Mouse (Mus musculus) E14TG2a.4 (cell line): ENCODE measurements around the gene Cxcl12.

ENCODE experiments used
- H3K27me3 ChIP-seq: 2 replicates; pipeline ENCODE4 v1.6.1; 2014; ENCODE audit warnings: low read length, control low read depth; ENCODE audit not compliant: insufficient read depth
- H3K36me3 ChIP-seq: 2 replicates; pipeline ENCODE4 v1.6.1; 2014; ENCODE audit warnings: low read length, control low read depth; ENCODE audit not compliant: insufficient read depth
- H3K4me1 ChIP-seq: replicated peaks from 2 replicates; pipeline ENCODE4 v1.6.1; 2014; ENCODE audit warnings: low read depth, low read length, control low read depth
- H3K4me3 ChIP-seq: replicated peaks from 2 replicates; pipeline ENCODE4 v1.5.1; 2014; ENCODE audit warnings: mild to moderate bottlenecking, low read length
- H3K9me3 ChIP-seq: 2 replicates; pipeline ENCODE4 v1.6.1; 2014; ENCODE audit warnings: low read length, control low read depth
- CTCF ChIP-seq: conservative IDR thresholded peaks from 2 replicates; pipeline ENCODE4 v1.5.1; 2014; ENCODE audit warnings: low read length
- NANOG ChIP-seq: IDR thresholded peaks from 2 replicates; pipeline ENCODE4 v1.6.1; 2014; ENCODE audit warnings: borderline replicate concordance, low read length, mixed read lengths
- POU5F1 ChIP-seq: IDR thresholded peaks from 2 replicates; pipeline ENCODE4 v1.6.1; 2014; ENCODE audit warnings: low read length, borderline replicate concordance

Cxcl12 gene

DNA sequence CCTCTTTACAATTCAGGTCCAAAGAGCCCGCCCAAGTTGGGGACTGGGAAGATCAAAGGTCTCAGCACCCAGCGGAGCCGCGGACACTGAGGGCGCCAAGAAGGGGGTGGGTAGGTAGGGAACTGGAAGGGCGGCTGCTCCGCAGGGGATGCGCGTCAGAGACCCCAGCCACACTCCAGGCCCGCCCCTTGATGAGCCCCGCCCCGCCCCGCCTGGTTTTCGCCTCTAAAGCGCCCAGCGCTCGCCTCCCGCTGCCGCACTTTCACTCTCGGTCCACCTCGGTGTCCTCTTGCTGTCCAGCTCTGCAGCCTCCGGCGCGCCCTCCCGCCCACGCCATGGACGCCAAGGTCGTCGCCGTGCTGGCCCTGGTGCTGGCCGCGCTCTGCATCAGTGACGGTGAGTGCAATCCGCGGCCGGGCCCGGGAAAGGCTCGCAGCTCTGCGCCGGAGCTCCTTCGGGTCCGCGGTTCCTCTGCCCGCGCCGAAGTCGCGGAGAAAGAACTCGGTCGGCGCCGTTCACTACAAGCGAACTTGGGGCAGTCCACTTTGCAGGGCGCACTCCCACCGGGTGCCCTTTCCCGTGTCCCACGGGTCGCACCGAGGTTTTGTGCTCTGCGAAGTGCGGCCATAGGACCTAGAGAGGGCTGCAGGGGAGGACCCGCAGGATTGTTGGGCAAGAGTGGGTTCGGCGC is at the start of gene Cxcl12:
TSS of gene Cxcl12 (plus strand) at position 215 of the 691 bp plus-strand sequence.
- Histone ChIP-seq H3K9me3 (peaks cover 21% of the 10 kb centered on the region), H3K36me3 (no peaks in the 10 kb centered on the region), H3K4me1 (peaks cover 40% of the 10 kb centered on the region), H3K4me3 (peak within 1 kb of the TSS; percentile 78), H3K27me3 (peaks cover 70% of the 10 kb centered on the region)
- TF ChIP-seq NANOG = no peak
- TF ChIP-seq POU5F1 = no peak
- TF ChIP-seq CTCF = no peak

DNA sequence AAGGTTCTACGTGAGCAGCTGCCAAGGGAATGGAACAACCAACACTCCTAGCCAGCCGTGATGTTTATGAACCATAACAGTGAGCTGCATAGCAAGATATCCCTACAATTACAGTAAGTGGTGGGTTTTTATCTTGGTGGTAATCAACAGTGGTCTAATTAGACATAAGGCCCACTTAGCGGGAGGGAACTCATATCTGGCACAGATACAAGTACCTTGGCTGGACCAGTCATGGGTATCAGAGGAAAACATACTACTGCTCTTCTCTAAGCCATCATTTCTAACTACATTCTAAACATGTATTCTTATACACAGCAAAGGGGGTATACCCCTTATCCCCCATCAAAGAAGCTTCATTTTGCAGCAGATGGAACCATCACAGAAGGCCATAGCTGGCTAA is 46.3 kb upstream of the Cxcl12 start:
- Histone ChIP-seq H3K9me3 (no peaks in the 10 kb centered on the region), H3K4me1 (no peaks in the 10 kb centered on the region), H3K27me3 (no peaks in the 10 kb centered on the region), H3K36me3 (no peaks in the 10 kb centered on the region), H3K4me3 (no peak overlapping the region)
- TF ChIP-seq NANOG (no peak), CTCF (no peak), POU5F1 (no peak)

- TF ChIP-seq POU5F1 (no peak), CTCF (no peak), NANOG (no peak)
- no peaks in the 10 kb centered on the region for H3K36me3 ChIP-seq
- no peaks in the 10 kb centered on the region for H3K4me1 ChIP-seq
- H3K27me3 ChIP-seq = peaks cover 4% of the 10 kb centered on the region; the same call in 1 of the 2 replicates
- no peak overlapping the region for H3K4me3 ChIP-seq
- no peaks in the 10 kb centered on the region for H3K9me3 ChIP-seq
Measured at GRCm38 (mm10) chr6:117126356-117126755, 42.0 kb upstream of the Cxcl12 start.

GRCm38 (mm10) chr6:117129443-117129842 is 38.9 kb upstream of the Cxcl12 start:
- no peaks in the 10 kb centered on the region for H3K4me1 ChIP-seq
- H3K36me3 ChIP-seq = no peaks in the 10 kb centered on the region
- no peaks in the 10 kb centered on the region for H3K9me3 ChIP-seq
- H3K4me3 ChIP-seq = no peak overlapping the region
- H3K27me3 ChIP-seq = peaks cover 4% of the 10 kb centered on the region; the same call in 1 of the 2 replicates
- TF ChIP-seq NANOG (no peak), CTCF (no peak), POU5F1 (no peak)

GRCm38 (mm10) chr6:117130680-117131111 is 37.6 kb upstream of the Cxcl12 start:
- peaks cover 4% of the 10 kb centered on the region; the same call in 1 of the 2 replicates for H3K27me3 ChIP-seq
- H3K4me1 ChIP-seq = no peaks in the 10 kb centered on the region
- H3K36me3 ChIP-seq = no peaks in the 10 kb centered on the region
- no peak overlapping the region for H3K4me3 ChIP-seq
- TF ChIP-seq CTCF (no peak), POU5F1 (no peak)
- no peaks in the 10 kb centered on the region for H3K9me3 ChIP-seq

DNA sequence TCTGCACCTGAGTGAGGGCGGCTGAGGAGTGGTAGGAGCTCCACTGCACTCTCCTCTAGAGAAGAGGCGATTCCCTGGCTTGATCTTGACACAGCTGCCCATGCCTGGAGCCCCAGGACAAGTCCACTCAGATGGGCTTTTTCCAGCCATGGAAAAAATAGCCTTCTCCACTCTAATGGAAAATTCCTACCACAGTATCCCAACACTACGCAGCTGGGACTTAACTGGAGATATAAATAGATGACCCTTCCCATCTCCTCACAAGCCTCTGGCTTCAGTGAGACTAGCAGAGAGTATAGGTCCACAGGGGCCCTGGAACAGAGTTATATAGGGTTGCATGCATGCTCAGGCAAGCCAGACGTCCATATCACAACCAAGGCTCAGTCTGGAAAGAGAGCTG is 33.8 kb upstream of the Cxcl12 start:
- Histone ChIP-seq H3K9me3 (no peaks in the 10 kb centered on the region), H3K4me3 (no peak overlapping the region), H3K36me3 (no peaks in the 10 kb centered on the region), H3K4me1 (no peaks in the 10 kb centered on the region), H3K27me3 (peaks cover 4% of the 10 kb centered on the region; the same call in 1 of the 2 replicates)
- TF ChIP-seq POU5F1 (no peak), NANOG (no peak), CTCF (no peak)

DNA sequence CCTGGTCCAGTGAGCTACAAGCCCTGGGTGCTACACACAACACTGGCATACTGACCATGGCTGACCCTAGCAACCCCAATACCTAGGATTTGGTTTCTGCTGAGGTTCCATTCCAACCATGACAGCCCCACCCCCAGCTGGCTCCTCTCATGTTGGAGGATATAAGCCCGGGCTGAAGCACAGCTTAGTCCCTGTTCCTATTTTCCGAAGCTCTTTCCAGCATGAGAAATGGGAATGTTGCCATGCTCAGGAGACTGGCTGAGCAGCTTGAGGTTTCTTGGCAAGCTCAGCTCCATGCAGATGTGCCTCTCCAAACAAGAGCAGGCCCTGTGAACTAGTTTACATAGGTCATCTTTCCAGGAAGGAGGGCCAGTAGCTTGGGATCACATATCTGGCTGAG is 30.6 kb upstream of the Cxcl12 start:
- Histone ChIP-seq H3K9me3 (no peaks in the 10 kb centered on the region), H3K36me3 (no peaks in the 10 kb centered on the region), H3K4me1 (no peaks in the 10 kb centered on the region), H3K27me3 (no peaks in the 10 kb centered on the region), H3K4me3 (no peak overlapping the region)
- no peak for TF ChIP-seq CTCF
- TF ChIP-seq POU5F1 = no peak

- Histone ChIP-seq H3K36me3 (no peaks in the 10 kb centered on the region), H3K4me1 (no peaks in the 10 kb centered on the region), H3K27me3 (no peaks in the 10 kb centered on the region), H3K4me3 (no peak overlapping the region), H3K9me3 (no peaks in the 10 kb centered on the region)
- no peak for TF ChIP-seq CTCF
- no peak for TF ChIP-seq POU5F1
- no peak for TF ChIP-seq NANOG
Measured at GRCm38 (mm10) chr6:117140907-117141306, 27.4 kb upstream of the Cxcl12 start.

DNA sequence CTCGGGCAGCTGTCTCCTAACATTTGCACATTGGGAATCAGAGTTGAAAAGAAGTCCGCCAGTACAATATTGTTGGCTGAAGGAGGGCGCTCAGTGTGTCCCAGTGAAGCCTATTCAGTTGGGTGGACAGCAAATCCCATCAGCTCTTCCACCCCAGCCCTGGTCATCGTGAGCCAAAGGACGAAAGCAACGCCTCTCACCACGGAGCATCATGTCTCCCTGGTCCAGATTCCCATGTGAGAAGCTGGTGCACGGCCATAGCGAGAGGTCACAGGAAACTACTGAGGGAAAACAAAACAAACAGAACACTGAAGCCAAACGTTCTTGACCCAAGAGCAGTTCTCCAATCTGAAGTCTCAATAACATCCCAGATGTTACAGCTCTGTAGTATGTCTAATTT is 21.4 kb upstream of the Cxcl12 start:
- TF ChIP-seq NANOG (no peak), CTCF (no peak), POU5F1 (no peak)
- H3K27me3 ChIP-seq = no peaks in the 10 kb centered on the region
- no peaks in the 10 kb centered on the region; the same call in 1 of the 2 replicates for H3K4me1 ChIP-seq

More for the DNA sequence above, 21.4 kb upstream of the Cxcl12 start:
- Histone ChIP-seq H3K36me3 (no peaks in the 10 kb centered on the region), H3K9me3 (peaks cover 15% of the 10 kb centered on the region; the same call in 1 of the 2 replicates), H3K4me3 (no peak overlapping the region)
